Mouse (Mus musculus) left cerebral cortex, postnatal 10 days (tissue): ENCODE data around the gene Per1. TPM values are rescaled to one million over a fixed set of nuclear protein-coding genes. Genes with fewer than 3 reads are reported as not detected.
A peak's percentile ranks its signal among the peaks of the same experiment; 100 is the strongest.

ENCODE experiments used
- DNase-seq, 2 experiments: peaks; one replicate each; pipeline ENCODE4 v3.0.0; 2021 to 2022; ENCODE audit warnings: low spot score in 2 of 2, mixed read lengths in 1 of 2; ENCODE audit errors: extremely low spot score in 1 of 2
- intact Hi-C: fragments of 180-260 bp; cut with DNase I; formaldehyde crosslinking; loops from one replicate; pipeline ENCODE4 v1.15.1; 2025
- total RNA-seq, 2 experiments: library from RNA; stranded (reverse); gene quantifications; 2 replicates each; pipeline ENCODE4 v1.2.3; 2021

Gene Per1
- total RNA-seq, 2 experiments from 2014 or later, result 71.2 to 83.9 TPM

DNA sequence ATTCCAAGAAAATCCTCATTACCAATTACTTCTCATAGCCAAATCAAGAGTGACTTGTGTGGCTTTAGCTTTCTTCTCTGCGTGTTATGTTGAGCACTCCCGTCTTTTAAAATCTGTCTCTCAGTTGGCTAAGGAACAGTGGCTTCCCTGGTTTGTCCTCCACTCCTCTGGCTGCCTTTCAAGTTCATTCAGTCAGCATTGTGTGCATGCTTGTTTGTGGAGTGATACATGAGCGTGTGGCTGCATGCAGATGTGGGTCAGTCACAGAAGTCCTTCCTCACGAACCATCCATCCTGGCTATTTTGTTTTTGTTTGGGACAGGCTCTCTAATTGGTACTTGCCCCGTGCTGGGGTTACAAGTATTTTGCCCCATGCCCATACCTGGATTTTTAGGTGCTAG is 18.4 kb upstream of the Per1 start:
- intact Hi-C loops, result no loop called here
- peak in 1 of 2 experiments; percentile 11 for DNase-seq

DNA sequence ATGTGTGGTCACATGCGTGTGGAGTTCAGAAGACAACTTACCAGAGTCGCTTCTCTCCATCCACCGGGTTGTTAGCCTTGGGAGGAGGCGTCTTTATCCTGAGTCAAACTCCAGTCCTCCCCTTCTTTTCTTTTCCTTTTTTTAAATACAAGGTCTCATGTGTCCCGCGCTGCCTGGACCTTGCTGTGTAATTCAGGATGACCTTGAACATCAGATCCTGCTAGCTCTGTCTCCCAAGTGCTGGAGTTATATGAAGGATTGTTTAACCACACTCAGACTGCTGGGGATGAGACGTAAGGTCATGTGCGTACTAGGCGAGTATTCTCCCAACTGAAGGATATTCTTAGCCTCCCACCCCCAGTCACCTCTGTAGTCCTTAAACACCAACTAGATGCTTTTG is 17.7 kb upstream of the Per1 start:
- no peak for DNase-seq

DNA sequence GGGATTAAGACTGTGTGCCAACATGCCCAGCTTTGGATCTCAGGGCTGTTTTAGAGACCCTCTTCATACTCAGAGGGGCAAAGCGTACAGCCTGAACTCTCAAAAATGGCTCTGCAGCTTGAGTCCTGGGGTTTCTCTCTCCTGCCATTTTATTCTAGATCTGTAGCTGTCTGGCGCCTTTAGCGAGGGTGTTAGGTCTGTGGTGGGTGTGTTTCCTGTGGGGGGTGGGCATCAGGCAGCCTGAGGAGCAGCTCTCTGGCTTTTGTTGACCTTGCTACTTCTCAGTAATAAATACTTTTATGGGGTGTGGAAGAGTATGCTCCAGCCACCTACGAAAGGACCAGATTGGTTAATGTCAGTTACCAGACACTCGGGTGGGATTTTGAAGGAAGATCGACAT is 17.0 kb upstream of the Per1 start:
- intact Hi-C loops, result no loop called here
- DNase-seq, result no peak

More for the DNA sequence above, 17.7 kb upstream of the Per1 start:
- intact Hi-C loops, result no loop called here

DNA sequence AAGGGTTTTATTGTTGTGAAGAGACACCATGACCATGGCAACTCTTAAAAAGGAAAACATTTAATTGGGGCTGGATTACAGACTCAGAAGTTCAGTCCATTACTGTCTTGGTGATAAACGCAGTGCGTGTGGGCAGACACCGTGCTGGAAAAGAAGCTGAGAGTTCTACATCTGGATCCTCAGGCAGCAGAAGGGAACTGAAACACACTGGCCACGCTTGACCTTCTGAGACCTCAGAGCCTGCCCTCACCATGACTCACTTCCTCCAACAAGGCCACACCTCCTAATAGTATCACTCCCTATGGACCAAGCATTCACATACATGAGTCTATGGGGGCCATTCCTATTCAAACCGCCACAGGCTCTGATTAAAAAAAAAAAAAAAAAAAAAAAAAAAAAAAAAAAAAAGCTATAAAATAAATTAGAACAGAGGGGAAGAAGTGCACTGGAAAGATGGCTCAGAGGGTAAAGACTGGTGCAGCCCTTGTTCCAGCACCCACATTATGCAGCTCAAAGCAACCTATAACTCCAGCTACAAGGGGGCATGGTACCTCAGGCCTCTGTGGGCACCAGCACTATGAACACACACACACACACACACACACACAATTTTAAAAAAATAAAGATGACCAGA is 16.1 kb upstream of the Per1 start:
- intact Hi-C loops, result no loop called here
- DNase-seq, result no peak

DNA sequence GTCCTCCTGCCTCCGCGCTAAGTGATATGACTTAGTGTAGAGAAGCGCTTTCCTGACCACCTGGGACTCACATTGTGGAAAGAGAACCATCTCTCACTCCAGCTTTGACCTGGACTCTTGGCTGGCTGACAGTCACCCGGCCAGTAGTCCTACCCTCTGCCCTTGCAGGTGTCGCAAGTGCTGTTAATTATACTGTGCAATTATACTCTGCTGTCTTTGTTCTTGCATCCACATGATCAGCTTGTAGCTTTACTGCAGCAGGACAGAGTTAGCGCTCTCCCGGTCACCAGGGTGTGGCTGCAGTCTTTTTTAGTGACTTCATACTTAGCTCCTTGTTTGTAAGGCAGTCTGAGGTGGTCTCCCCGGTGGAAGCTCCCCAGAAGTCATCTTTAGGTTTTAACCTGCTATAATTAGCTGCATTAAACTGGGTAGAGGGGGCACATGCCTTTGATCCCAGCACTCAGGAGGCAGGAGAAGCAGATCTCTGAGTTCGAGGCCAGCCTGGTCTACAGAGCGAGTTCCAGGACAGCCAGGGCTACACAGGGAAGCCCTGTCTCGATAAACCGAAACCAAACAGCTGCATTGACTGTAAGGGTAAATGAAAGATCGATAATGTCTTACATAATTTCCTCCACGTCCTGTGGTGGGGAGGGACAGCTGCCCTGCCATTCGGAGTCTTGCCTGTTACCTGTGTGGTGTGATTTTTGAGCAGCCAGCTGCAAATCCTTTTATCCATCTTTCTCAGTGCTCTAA is 14.7 kb upstream of the Per1 start:
- intact Hi-C loops, result no loop called here
- DNase-seq, result no peak

DNA sequence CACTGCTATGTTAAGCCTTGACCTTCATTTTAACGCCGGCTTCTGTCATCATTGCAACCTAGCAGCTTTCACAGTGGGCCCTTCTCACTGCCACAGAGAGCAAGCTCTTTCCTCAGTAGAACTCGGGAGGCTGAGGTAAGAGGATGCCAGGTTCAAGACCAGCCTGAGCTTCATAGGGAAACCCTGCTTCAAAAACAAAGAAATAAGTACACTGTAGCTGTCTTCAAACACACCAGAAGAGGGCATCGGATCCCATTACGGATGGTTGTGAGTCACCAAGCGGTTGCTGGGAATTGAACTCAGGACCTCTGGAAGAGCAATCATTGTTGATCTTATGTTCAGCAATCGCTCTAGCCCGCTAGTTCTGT is 14.2 kb upstream of the Per1 start:
- intact Hi-C loops, result no loop called here
- DNase-seq, result no peak

DNA sequence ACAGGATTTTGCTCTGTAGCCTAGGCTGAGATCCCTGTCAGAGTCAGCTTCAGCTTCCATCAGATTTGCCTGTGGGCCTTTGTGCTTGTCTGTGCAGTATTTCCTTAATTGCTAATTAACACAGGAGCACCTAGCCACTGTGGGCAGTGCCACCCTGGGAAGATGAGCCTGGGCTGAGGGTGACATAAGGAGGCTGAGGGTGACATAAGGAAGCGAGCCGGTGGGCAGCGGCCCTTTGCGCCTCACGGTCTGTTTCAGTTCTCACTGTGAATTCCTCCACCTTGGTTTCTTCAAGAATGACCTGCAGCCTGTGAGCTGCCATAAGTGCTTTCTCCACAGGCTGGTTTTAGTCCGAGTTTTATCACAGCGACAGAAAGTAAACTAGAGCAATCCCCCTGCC is 13.4 kb upstream of the Per1 start:
- intact Hi-C loops, result no loop called here
- no peak for DNase-seq

DNA sequence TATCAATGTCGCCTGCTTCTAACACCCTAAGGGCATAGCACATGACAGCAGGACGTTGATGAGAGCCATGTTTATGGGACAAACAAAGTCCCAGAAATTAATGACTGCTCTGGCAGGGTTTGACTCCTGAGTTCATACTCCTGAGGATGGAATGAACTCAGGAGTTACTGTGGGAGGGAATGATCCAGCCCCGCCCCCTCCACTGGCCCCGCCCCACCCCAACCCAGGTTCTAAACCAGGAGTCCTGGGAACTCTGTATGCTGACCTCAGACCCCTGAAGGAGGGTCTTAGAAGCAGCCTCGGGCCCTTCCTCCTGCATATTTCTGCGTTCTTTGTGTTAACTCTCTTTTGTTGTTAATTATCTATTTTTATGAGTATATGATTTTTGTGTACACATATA is 9.4 kb upstream of the Per1 start:
- intact Hi-C loops, result no loop called here

DNA sequence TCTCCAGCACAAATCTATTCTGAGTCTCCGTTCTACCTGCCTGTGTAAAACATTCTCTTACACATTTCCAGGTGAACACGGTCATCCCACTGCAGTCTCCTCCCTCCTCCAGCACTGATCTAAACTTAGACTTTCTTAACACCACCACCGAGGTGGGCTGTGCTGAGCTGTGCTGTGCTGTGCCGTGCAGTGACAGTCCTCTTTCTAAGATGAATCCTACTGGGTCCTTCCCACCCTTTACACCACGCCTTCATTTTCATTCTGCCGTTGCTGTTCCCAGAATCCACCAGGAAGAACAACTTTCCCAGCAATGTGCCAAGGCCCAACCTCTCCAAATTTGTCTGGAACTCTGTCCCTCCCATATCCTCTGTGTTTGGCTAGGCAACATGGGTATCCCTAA is 8.6 kb upstream of the Per1 start:
- DNase-seq, result no peak
- intact Hi-C loops, result no loop called here

More for the DNA sequence above, 9.4 kb upstream of the Per1 start:
- no peak for DNase-seq

DNA sequence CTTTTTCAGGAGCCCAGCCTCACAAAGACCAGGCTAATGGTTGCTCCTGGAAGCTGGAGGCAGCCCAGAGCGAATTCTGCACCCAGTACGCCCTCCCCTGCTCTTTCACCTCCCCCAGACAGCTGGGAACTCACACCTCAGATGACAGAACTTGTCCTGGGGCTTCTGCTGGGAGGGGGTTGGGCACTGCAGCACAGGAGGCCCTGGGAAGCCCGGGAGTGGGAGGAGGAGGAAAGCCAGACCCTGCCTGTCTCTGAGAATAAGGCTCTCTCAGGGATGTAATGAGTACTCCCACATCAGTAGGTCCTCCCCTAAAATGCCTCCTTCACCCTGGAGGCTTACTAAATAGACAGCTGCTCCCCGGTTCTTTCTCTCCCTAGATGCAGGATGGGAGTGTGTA is 7.9 kb upstream of the Per1 start:
- DNase-seq, result no peak
- intact Hi-C loops, result no loop called here

DNA sequence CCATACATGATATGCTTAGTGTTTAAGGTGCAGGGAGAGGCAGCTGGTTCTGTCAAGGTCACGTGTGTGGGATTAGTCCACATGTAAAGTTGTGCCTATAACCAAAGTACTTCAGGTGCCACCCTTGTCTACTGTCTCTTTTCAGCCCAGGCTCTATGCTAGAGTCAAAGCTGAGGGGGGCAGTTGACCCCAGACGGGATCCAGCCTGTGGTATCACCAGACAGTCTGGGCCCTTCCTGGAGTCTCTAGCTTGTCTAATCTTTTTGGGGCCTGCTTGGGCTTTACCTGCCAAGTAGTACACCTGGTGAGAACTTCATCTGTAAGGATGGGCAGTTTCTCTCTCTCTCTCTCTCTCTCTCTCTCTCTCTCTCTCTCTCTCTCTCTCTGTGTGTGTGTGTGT is 7.4 kb upstream of the Per1 start:
- DNase-seq, result no peak
- intact Hi-C loops, result no loop called here

DNA sequence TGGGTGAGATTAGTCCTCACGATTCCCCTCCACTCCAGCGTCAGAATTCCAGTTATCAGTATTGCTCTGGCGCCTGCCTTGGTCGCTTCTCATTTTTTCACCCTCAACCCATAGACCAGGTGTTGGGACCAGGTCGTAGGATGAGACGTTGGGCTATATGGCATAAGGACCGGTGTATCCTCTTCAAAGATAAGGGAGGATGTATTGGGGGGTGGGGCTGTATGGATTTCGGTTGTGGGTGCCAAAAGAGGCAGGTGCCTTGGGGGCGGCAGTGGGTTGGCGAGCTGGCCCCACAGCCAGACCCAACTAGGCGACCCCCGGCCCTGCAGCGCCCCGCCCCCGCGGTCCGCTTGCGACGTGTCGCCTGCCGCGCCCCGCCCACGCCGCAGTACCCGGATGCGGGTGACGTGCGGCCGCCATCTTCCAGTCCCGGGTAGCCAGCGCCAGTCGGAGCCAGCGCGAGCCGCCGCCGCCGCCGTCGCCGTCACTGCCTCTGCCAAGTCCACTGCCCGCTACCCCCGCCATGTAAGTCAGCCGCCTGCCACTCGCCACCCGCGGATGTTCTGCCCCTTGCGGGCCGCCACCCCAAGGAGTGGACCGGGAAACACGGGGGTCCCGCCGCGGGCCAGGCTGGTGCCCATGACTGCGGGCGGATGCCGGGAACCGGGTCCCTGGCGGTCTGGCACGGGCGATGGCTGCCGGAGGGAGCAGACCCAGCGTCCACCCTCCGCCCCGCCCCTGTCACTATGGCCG is 6.7 kb upstream of the Per1 start, which contains the start of gene Vamp2:
Gene Vamp2, plus strand, starts transcription at position 388 of the 753 bp plus-strand sequence.
- intact Hi-C loops, result no loop called here
- DNase-seq, result peak; percentile 91 to 97

DNA sequence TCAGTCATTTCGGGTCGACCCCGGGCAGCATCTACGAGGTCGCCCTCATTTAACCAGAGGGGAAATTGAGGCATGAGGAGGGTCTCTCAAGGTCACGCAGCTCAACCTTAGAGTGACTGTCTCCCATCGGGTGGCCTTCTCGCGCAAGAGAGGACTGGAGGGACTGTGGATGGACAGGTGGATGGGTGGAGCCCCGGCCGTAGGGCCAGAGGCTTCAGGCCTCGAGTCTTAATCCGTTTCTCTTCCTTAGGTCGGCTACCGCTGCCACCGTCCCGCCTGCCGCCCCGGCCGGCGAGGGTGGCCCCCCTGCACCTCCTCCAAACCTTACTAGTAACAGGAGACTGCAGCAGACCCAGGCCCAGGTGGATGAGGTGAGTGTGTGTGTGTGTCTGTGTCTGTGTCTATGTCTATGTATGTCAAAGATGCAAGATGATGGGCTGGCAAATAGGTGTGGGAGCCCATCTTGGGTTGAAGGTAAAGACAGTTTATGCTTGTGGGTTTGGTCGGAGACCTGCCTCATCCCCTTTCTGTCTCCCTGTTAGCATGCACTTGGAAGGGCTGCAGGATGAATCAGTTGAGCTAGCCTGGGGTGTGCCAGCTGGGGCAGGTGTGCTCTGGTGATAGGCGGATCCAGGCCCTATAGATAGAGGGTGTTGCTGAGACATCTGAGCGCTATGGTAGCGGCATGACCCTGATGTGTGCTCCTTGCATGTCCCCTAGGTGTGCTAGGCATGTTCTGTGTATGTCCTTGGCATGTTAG is 6.0 kb upstream of the Per1 start:
- DNase-seq, result no peak
- intact Hi-C loops, result no loop called here

DNA sequence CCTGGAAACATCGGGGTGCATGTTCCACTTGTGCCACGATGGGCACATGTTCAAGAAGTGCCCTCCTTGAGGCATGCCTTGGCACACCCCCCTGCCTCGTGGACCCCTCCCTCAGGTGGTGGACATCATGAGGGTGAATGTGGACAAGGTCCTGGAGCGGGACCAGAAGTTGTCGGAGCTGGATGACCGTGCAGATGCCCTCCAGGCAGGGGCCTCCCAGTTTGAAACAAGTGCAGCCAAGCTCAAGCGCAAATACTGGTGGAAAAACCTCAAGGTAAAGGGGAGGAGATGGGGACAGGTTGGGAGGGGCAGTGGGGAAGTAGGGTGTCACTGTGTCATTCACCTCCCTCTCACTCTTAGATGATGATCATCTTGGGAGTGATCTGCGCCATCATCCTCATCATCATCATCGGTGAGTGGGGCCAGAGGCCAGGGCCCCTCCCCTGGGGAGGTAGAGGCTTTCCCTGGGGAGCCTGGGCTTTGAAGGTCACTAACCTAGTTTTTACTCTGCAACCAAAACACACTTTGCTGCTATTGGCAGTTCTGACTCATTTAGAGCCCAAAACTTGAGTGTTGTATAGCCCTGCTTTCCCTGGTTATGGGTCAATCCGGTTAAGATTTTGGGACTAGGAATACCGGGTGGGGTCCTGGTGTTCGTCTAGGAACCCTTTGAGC is 5.3 kb upstream of the Per1 start:
- no peak for DNase-seq
- intact Hi-C loops, result loop anchor here (10.0 kb wide), 1 partner anchor 325 kb away; the partner anchor contains the start of gene Kdm6b

DNA sequence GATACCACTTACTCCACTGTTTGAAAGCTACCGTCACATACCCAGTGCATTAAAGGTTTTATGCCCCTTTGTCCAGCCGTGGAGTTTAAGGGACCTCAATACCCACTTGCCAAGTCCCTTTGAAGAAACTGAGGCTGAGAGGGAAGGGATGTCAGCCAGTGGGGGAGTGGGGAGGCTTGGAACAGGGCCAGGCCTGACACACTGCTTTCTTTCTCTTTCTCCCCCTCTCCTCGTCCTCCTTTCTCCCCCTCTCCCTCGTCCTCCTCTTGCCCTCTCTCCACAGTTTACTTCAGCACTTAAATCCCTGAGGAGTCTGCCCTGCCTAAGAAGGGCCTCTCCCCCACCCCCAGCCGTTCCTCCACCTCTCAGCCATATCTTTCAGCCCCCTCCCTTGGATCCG is 4.7 kb upstream of the Per1 start:
- intact Hi-C loops, result loop anchor here (10.0 kb wide), 1 partner anchor 324 kb away; the partner anchor contains the start of gene Kdm6b
- no peak for DNase-seq

DNA sequence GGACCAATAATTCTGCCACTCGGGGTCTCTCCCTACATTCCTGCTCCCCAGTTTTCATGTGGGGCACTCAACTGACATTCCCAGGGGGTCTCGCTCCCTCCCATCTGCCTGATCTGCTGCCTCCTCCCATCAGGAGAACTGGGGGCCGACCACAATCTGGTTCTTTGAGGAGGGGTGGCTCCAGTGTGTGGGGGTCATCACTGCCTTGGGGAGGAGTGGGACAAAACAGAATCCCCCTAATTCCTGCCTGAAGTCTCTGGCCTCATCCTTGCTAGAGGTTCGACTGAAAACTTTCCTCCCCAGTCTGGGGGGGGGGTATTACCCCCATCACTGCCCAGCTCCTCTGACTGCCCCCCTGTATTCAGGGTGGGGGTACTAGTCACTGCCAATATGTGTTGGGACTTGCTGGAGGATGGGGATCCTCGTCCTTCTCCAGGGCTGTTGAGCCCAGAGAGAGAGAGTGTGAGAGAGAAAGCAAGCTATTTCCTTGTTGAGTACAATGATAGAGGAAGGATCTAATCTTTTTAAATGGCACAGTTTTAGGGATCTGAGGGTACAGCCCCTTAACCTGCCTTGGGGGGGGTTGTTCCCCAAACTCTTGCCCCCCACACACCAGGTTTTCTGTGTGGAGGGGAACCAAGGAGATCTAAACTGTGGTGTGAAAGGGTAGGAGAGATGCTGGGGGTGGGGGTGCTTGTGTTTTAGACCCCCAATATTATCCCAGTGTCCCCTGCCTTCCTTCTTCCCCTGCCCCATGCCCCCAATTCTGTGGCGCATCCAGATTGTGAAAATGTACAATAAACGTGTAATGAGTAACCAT is 3.2 kb upstream of the Per1 start:
- intact Hi-C loops, result loop anchor here (10.0 kb wide), 1 partner anchor 323 kb away; the partner anchor contains the start of gene Kdm6b
- DNase-seq, result no peak

DNA sequence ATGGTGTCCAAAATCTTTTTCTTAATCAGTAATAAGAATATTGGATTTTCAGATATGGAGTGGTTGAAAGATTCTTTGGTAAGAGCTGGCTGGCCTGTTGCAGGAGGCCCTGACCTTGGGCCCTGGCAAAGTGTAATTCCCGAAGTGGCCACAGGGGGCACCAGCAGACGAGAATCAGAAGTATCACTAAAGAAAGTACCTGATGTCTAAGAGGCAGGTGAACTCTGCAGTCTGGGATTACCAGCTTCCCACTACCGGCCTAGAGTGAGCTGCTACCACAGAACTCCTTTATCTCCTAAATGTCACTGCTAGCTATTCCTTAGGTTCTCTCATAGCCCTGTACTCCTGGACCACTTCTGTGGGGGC is 2.6 kb upstream of the Per1 start:
- intact Hi-C loops, result loop anchor here (10.0 kb wide), 1 partner anchor 322 kb away; the partner anchor contains the start of gene Kdm6b
- DNase-seq, result peak in 1 of 2 experiments; percentile 82

DNA sequence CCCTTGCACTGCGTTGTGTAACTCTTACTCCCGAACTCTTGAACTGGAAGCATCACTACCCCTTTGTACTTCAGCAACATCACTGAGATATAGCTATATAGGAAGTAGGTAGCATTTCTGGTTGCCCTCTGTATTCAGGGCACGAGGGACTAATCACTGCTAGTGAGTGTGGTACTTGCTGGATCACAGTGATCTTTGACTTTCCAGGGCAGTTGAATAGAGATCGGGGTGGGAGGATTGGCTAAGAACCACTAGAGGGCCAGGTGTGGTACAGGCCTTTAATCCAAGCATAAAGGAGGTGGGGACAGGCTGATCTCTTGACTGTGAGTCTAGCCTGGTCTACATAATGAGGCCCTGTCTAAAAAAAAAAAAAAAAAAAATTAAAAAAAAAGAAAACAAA is 2.1 kb upstream of the Per1 start:
- intact Hi-C loops, result loop anchor here (10.0 kb wide), 1 partner anchor 322 kb away; the partner anchor contains the start of gene Kdm6b

More for the DNA sequence above, 2.1 kb upstream of the Per1 start:
- no peak for DNase-seq
